Mouse (Mus musculus): Measurements from ENCODE around the gene Scpep1.
"Not testable (repeated sequence)": the region's sequence is repeated elsewhere in the genome, so short reads cannot be mapped to it uniquely, and the experiment has no call there.

Scpep1 gene

DNA sequence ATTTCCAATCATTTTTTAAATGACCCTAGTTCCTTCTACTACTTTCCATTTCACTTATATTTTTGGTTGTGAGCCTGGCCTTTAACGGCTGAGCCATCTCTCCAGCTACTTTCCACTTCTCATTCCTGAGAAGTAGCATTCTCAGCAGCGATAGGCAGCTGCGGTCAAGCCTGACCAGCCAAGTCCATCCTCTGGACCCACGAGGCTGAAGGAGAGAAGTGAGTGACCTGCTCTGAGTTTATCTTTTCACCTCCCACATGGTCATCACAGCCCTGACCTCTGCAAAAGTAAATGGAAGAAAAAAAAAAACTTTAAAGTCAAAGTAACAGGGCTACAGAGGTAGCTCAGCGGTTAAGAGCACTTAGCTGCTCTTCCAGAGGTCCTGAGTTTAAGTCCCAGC, 28.7 kb downstream of the Scpep1 start:
- DNase-seq (ENCODE audit: low read depth, low spot score) = no peak

GRCm38 (mm10) chr11:88909388-88910036, 45.8 kb downstream of the Scpep1 start:
- no peak for DNase-seq (ENCODE audit: low read depth, low spot score)

DNA sequence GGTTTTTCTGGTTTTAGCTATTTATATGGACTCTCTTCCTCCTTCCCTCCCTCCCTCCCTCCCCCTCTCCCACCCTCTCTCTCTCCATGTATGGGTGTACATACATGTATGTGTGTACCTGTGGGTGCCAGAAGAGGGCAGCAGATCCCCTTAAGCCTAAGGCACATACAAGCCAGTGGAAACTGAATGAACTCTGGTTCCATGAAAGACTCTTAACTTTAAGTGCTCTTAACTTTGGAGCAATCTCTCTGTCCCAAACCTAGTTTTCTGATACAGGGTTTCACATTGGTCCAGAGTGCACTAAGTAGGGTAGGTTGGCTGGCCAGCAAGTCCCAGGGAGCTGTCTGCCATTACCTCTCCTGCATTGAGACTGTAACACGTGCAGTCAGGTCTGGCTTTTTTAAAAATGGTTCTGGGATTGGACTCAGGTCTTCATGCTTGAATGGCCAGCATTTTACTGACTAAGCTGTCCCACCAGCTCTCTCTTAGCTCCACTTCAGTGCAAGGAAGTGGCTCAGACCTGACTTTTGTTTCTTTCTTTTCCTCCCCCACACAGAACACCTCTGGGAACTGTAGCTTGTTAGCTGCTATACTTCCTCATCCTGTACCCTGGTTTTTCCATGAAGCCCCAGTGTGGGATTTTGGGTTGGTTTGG, 46.6 kb downstream of the Scpep1 start:
- DNase-seq (ENCODE audit: low read depth, low spot score) = peak; percentile 86

- DNase-seq (ENCODE audit: low read depth, low spot score) = no peak
These were observed 47.4 kb downstream of the Scpep1 start for GRCm38 (mm10) chr11:88907886-88908285.

DNA sequence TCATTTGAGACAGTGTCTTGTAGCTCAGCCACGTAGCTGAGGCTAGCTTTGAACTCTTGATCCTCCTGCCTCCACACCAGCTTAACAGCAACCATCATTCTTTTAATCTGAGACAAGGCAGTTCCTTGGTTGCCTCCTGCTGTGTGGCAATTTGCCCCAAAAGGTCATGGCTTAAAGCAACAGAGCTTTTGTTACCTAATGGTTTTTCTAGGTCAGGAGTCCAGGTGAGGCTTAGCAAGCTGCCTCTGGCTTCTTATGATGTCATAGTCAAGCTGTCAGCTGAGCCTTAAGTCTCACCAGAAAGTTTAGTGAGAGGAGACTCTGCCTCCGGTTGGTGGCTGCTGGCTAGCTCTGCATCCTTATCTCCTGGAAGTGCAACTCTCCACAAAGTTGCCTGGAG, 49.6 kb downstream of the Scpep1 start:
- DNase-seq (ENCODE audit: low read depth, low spot score) = peak; percentile 91

DNA sequence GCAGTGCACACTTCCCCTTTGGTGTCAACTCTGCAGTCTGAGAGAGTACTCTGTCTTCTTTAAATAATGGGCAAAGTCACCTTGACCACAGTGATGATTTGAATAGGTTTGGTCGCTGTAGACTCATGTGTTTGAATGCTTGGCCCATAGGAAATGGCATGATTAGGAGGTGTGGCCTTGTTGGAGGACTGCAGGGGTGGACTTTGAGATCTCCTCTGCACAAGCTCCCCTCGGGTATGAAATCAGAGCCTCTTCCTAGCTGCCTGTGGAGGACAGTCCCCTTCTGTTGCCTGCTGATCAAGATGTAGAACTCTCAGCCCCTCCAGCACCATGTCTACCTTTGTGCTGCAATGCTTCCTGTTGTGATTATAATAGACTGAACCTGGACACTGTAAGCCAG, 51.2 kb downstream of the Scpep1 start:
- peak; percentile 38 for DNase-seq (ENCODE audit: low read depth, low spot score)

GRCm38 (mm10) chr11:88902762-88903161, 52.5 kb downstream of the Scpep1 start:
- DNase-seq (ENCODE audit: low read depth, low spot score) = no peak

- DNase-seq (ENCODE audit: low read depth, low spot score) = no peak
These were observed 53.9 kb downstream of the Scpep1 start for GRCm38 (mm10) chr11:88901341-88901802.

DNA sequence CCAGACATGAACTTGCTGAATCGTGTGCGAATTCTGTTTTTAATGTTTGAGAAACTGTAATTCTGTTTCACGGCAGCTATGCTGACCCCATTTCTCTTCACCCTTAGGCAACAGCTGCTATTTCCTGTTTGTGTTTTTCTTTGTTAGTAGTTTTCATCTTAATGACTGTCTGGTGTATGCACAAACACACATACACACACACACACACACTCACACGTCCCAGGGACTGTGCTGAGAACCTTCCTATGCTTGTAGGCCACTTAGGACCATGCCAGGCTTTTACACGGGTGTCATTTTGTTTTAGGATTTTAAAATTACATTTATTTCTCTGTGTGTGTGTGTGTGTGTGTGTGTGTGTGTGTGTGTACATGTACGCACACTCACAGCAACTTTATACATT, 55.7 kb downstream of the Scpep1 start:
- no peak for DNase-seq (ENCODE audit: low read depth, low spot score)

DNA sequence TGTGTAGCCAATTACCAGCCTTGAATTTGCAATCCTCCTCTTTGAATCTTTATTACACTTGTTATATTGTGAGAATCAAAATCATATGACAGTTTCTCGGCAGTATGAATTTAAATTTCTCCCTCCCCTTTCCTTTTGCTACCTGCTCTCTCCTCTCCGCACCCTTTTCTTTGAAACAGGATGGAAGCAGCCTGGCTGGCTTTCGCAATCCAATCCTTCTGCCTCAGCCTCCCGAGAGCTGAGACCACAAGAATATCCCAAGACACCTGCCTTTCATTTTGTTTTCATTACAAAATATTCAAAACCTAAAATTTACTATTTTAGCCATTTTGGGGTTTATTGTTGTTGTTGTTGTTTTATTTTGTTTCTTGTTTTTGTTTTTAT, 56.9 kb downstream of the Scpep1 start:
- no peak for DNase-seq (ENCODE audit: low read depth, low spot score)

DNA sequence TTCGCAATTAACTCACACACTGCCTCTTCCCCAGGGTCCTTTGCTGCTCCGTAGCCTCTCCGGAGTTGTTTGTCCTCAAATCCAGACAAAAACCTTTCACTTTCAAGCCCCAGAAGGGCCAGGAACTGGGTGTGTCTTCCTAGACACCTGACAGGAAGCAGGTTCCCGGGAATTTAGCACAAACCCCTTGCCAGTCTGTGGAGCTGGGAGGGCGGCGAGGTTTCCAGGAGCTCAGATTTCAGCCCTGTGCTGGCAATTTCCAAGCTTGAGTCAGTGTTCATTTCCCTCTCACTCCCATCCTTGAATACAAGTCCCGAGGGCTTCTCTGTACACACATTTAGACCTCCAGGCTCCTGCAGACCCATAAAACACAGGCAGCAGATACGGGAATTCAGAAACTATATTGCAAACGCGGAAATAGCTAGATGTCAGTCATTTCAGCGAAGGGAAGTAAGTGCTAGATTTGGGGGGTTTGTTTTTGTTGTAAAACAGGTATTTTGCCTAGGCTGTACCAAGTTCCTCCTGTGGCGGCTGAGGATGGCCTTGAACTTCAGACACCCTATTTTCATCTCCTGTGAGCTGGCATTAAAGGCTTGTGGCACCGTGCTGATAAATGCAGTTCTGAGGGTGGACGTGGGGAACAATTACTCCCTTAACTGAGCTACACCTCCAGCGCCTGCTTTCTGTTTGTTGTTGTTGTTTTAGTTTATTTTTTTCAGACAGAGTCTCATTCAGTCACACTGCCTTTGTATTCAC, 57.5 kb downstream of the Scpep1 start:
- peak; percentile 76 for DNase-seq (ENCODE audit: low read depth, low spot score)

GRCm38 (mm10) chr11:88895800-88896232, 59.4 kb downstream of the Scpep1 start:
- not testable (repeated sequence) for DNase-seq (ENCODE audit: low read depth, low spot score)

- not testable (repeated sequence) for DNase-seq (ENCODE audit: low read depth, low spot score)
These were observed 60.0 kb downstream of the Scpep1 start for GRCm38 (mm10) chr11:88895235-88895634.

GRCm38 (mm10) chr11:88894279-88894678, 61.0 kb downstream of the Scpep1 start:
- not testable (repeated sequence) for DNase-seq (ENCODE audit: low read depth, low spot score)

DNA sequence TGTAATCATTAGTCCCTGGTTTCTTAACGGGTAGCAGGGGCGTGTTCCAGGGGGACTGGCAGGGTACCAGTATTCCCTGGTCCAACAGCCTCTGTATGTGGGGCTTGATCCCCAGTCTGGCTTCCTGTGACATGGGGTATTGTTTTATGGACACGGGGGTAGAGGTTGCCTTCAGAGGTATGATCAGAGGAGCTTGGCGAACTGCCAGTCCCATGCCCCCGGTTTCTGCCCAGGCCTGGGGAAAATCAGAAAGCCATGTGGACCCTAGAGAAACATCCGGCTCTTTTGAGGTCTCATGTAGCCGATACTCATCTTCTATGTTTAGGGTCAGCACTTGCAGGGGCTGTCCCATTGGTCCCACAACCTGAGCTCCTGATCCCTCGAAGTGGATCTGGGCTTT, 61.8 kb downstream of the Scpep1 start:
- DNase-seq (ENCODE audit: low read depth, low spot score) = not testable (repeated sequence)

- DNase-seq (ENCODE audit: low read depth, low spot score) = not testable (repeated sequence)
These were observed 62.5 kb downstream of the Scpep1 start for GRCm38 (mm10) chr11:88892789-88893188.

DNA sequence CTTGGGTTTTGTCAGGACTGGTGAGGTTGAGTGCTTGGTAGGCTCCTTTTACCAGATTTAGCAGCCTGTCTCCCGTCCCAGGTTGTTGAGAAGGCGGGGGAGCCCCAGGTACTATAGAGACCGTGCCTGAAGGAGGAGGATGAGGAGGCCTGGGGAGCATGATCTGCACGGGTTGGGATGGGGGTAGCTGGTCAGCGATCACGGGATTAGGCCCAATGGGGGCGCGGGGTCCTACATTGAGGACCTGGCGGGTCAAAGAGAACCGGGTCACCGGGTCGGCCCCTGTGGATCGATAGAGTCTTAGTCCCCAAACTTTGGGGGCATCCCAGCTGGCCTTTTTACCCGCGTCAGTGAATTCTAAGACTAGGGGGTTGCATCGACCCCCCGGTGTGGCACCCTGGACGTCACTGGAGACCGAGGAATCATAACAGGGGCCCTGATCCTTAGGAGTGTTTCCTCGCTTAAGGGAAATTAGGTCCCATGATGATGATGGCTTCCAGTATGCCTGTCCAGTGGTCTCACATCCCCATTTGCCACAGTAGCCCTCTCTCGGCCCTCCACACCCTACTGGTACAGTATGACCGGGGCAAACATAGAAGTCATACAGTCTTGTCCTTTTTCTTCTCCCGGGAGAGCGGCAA, 63.2 kb downstream of the Scpep1 start:
- DNase-seq (ENCODE audit: low read depth, low spot score) = not testable (repeated sequence)

DNA sequence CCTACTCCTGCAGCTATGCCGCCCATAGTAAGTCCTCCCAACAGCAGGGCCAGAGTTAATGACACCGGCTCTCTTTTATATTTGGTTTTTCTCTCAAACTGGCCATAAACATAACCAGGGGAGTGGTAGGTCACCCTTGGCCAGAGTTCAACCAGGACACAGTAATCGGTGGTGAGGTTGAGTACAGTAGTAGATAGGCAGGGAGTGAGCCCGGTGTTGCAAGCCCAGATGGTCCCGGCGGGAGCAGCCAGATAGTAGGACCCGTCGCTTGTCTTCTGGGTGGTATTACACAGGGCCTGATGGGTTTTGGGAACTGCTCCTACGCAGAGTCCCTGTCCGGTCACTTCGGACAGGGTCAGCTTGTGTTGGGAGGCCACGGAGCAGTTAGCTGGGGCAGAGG, 63.8 kb downstream of the Scpep1 start:
- DNase-seq (ENCODE audit: low read depth, low spot score) = not testable (repeated sequence)

GRCm38 (mm10) chr11:88890904-88891303, 64.4 kb downstream of the Scpep1 start:
- not testable (repeated sequence) for DNase-seq (ENCODE audit: low read depth, low spot score)

- DNase-seq (ENCODE audit: low read depth, low spot score) = no peak
These were observed 66.3 kb downstream of the Scpep1 start for GRCm38 (mm10) chr11:88888996-88889395.

- no peak for DNase-seq (ENCODE audit: low read depth, low spot score)
These were observed 70.7 kb downstream of the Scpep1 start for GRCm38 (mm10) chr11:88884376-88885065.

Data from ZHBTc4 (cell line).